Mouse (Mus musculus) bone marrow, adult 2 months (tissue): Measurements from ENCODE around the gene Ppef2.

Experiments
- CTCF ChIP-seq: fragments of 200-500 bp; IDR thresholded peaks from 2 replicates; pipeline ENCODE4 v1.5.1; 2011; ENCODE audit warnings: low read length, control low read depth; ENCODE audit not compliant: control insufficient read depth, insufficient read depth
- POLR2A ChIP-seq: fragments of 200-500 bp; IDR thresholded peaks from 2 replicates; pipeline ENCODE4 v1.6.1; 2011; ENCODE audit warnings: low read depth, mild to moderate bottlenecking, control low read depth, low read length, borderline replicate concordance; ENCODE audit not compliant: control insufficient read depth

- no peak for TF ChIP-seq POLR2A
- no peak for TF ChIP-seq CTCF
Measured at GRCm38 (mm10) chr5:92283107-92283506, 27.0 kb upstream of the Ppef2 start.
